Comparison of ENCODE assay signal across 9 mouse cellular contexts in genomic region chr13:51761186-51761813, GRCm38 (mm10). TPM values are rescaled to one million over a fixed set of nuclear protein-coding genes. Genes with fewer than 3 reads are reported as not detected.
DNase-seq lines count a peak whose midpoint lies in the region; ATAC-seq and TF ChIP-seq lines count a peak whose summit lies in the region.
"Had no signal": no experiment of that assay in that cellular context is flagged by ENCODE, and none has a peak within 500 bp of the region (broad histone marks: within the 10 kb centered on the region; RNA-seq: fewer than 3 reads in every experiment).

No protein-coding gene starts in this region.

- H3K9me3 ChIP-seq in lung, embryonic 16.5 days (ENCODE audit: control insufficient read depth, low read length) = no peaks in the 10 kb centered on the region
- H3K9me3 ChIP-seq in hindbrain, embryonic 16.5 days (ENCODE audit: control insufficient read depth, low read length) = no peaks in the 10 kb centered on the region

- peak overlapping the region; percentile 77 for H3K27ac ChIP-seq in lung, embryonic 16.5 days (ENCODE audit: low read length)
- peak overlapping the region; percentile 62 for H3K27ac ChIP-seq in hindbrain, embryonic 16.5 days (ENCODE audit: low read depth, low read length)
- H3K27ac ChIP-seq in olfactory bulb, adult 2 months (ENCODE audit: insufficient read depth, low read depth, low read length) = peak overlapping the region; percentile 2

- peaks cover 18% of the 10 kb centered on the region for H3K4me1 ChIP-seq in lung, embryonic 16.5 days (replicated peaks; ENCODE audit: control insufficient read depth, insufficient read depth, low read length)
- peaks cover 5% of the 10 kb centered on the region for H3K4me1 ChIP-seq in hindbrain, embryonic 16.5 days (ENCODE audit: control insufficient read depth, insufficient read depth, low read depth, low read length)
- H3K4me1 ChIP-seq in olfactory bulb, adult 2 months (ENCODE audit: control insufficient read depth, insufficient read depth, low read length) = peaks cover 55% of the 10 kb centered on the region

- no peak overlapping the region for H3K4me3 ChIP-seq in lung, embryonic 16.5 days (ENCODE audit: low read length)
- no peak overlapping the region for H3K4me3 ChIP-seq in hindbrain, embryonic 16.5 days (ENCODE audit: low read length)
- no peak overlapping the region for H3K4me3 ChIP-seq in olfactory bulb, adult 2 months (ENCODE audit: insufficient read depth, low read depth, low read length)

- H3K27me3 ChIP-seq in lung, embryonic 16.5 days (ENCODE audit: control insufficient read depth, insufficient read depth, low read depth, low read length) = no peaks in the 10 kb centered on the region
- no peaks in the 10 kb centered on the region for H3K27me3 ChIP-seq in hindbrain, embryonic 16.5 days (replicated peaks; ENCODE audit: control insufficient read depth, insufficient read depth, low read length)

- WGBS in lung, embryonic 16.5 days = 45% methylated on average over 10 of the region's 10 CpGs
- 26% methylated on average over 10 of the region's 10 CpGs for WGBS in hindbrain, embryonic 16.5 days
- WGBS in olfactory bulb, adult 2 months = 52% methylated on average over 10 of the region's 10 CpGs

- no peaks in the 10 kb centered on the region for H3K36me3 ChIP-seq in lung, embryonic 16.5 days (ENCODE audit: control insufficient read depth, insufficient read depth, low read length)
- no peaks in the 10 kb centered on the region for H3K36me3 ChIP-seq in hindbrain, embryonic 16.5 days (ENCODE audit: control insufficient read depth, insufficient read depth, low read length)

- no peak for TF ChIP-seq POLR2A in olfactory bulb, adult 2 months (IDR thresholded peaks at IDR 0.05; ENCODE audit: insufficient read depth, low read depth, low read length)

- no peak overlapping the region for H3K4me2 ChIP-seq in lung, embryonic 16.5 days (ENCODE audit: low read depth, low read length)
- no peak overlapping the region for H3K4me2 ChIP-seq in hindbrain, embryonic 16.5 days (ENCODE audit: low read length)

- TF ChIP-seq CTCF in olfactory bulb, adult 2 months (IDR thresholded peaks at IDR 0.05; ENCODE audit: insufficient read depth, low read depth, low read length) = no peak

- peak; percentile 56 for ATAC-seq in lung, embryonic 16.5 days (ENCODE audit: low read depth)
- ATAC-seq in hindbrain, embryonic 16.5 days = peak; percentile 62
- ATAC-seq in activated CD4-positive, CD25-positive, alpha-beta regulatory T cell, adult 4 months = no peak

- no peak overlapping the region for H3K9ac ChIP-seq in lung, embryonic 16.5 days (ENCODE audit: low read length)
- no peak overlapping the region for H3K9ac ChIP-seq in hindbrain, embryonic 16.5 days (ENCODE audit: low read depth, low read length)

- no peak for DNase-seq in lung, postnatal 25 days (ENCODE audit: low spot score)
- DNase-seq in heart, adult 18-20 months = peak; percentile 43 to 45
- no peak for DNase-seq in cerebellum, adult 18-20 months
- no peak for DNase-seq in frontal cortex, postnatal 25 days (ENCODE audit: low spot score in 2 of 2)
- DNase-seq: kidney, postnatal 10 days had no signal

RNA-seq across cellular contexts. Expression of gene Sema4d, which starts 32.2 kb away (rescaled TPM):
- 9.0 and 9.8 TPM in 2 replicates for polyA plus RNA-seq in lung, embryonic 16.5 days (2015; fragmentation: Nextera tagmentation; extraction: Ambion mirVana)
- total RNA-seq in heart, adult 18-20 months (2021) = 10 to 100 TPM; 57.5 to 67.5 TPM
- polyA plus RNA-seq in hindbrain, embryonic 16.5 days (2015; fragmentation: Nextera tagmentation; extraction: Ambion mirVana) = 14.3 and 17.9 TPM in 2 replicates
- polyA plus RNA-seq in olfactory bulb, adult 2 months (2012; ENCODE audit: insufficient read depth, insufficient read length, low replicate concordance, missing spikeins) = 104 TPM in 1 of 2 replicates, not detected in the other
- polyA plus RNA-seq in activated CD4-positive, CD25-positive, alpha-beta regulatory T cell, adult 4 months (2017; shearing (Covaris generic)) = 100 to 1,000 TPM; 127 to 150 TPM

Comparison
In these comparisons a context has a peak if more than half of its experiments do, and no peak if none do; other contexts are left out.
1. H3K27ac ChIP-seq: peak in every context shown above with its lines; median percentile 77 in lung, embryonic 16.5 days; 62 in hindbrain, embryonic 16.5 days; 2 in olfactory bulb, adult 2 months.
2. DNase-seq: peak in heart, adult 18-20 months (2 of 2); none in lung, postnatal 25 days (single experiment), cerebellum, adult 18-20 months (0 of 2) and frontal cortex, postnatal 25 days (0 of 2).